Mouse (Mus musculus): ENCODE measurements around the gene Olfr91. TPM values are rescaled to one million over a fixed set of nuclear protein-coding genes. Genes with fewer than 3 reads are reported as not detected.

Olfr91 gene
- polyA plus RNA-seq, 1 experiment: not detected

DNA sequence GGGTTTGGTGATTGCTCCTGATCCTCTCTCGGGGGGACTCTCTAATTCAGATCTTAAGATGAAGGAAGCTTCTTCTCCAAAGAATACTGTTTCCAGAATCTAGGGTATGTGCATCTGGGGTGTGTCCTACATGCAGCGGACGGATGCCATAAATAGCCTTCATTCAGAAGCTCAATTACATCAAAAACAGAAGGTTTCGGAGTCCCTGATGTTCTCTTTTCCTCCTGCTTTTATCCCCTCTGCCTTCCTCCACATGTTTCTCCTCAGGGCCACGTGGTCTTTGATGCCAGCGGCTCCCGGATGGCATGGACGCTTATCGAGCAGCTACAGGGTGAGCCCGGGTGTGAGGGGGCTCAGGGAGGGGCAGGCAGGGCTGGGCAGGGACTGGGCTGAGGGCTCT, 35.0 kb downstream of the Olfr91 start:
- no peak for DNase-seq
- Histone ChIP-seq H3K36me3 (ENCODE audit: control insufficient read depth, insufficient read depth, low read length) (peaks cover 2% of the 10 kb centered on the region; the same call in 1 of the 2 replicates), H3K4me3 (ENCODE audit: insufficient read depth, low read depth, low read length) (no peak overlapping the region), H3K27ac (ENCODE audit: insufficient read depth, low read depth, low read length) (no peak overlapping the region), H3K27me3 (replicated peaks; ENCODE audit: control insufficient read depth, insufficient read depth, low read length) (no peaks in the 10 kb centered on the region), H3K4me1 (ENCODE audit: control insufficient read depth, insufficient read depth, low read length) (no peaks in the 10 kb centered on the region)
- 78% methylated on average over 10 of the region's 10 CpGs for WGBS
- no peak for TF ChIP-seq CTCF (conservative IDR thresholded peaks at IDR 0.05; ENCODE audit: insufficient read depth, insufficient read length, low read depth, low read length)
- no peak for TF ChIP-seq POLR2A (IDR thresholded peaks at IDR 0.05; ENCODE audit: low read depth, low read length)

DNA sequence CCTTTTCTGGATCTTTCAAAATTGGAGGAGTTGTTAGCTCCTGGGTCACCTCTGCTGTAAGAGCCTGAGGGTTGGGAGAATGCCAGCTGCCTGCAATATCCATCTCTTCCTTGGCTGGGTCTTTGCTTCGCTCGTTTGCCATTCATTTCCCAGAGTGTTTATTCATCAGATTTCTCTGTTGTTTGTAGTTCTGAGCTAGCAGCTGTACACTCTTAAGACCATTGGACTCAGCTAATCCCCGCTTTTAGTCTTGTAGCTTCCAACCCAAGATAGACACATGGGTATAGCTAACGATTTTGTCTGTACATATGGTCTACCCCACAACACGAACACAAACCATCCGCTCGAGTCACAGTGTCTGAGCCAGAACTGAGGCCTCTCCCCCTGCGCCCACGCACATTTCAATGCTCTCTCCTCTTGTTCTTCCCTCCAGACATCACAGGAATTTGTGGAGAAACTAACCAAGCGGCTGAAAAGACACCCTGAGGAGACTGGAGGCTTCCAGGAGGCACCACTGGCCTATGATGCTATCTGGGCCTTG, 35.9 kb downstream of the Olfr91 start:
- no peaks in the 10 kb centered on the region for H3K27me3 ChIP-seq (replicated peaks; ENCODE audit: control insufficient read depth, insufficient read depth, low read length)
- no peak for TF ChIP-seq CTCF (conservative IDR thresholded peaks at IDR 0.05; ENCODE audit: insufficient read depth, insufficient read length, low read depth, low read length)
- TF ChIP-seq POLR2A (IDR thresholded peaks at IDR 0.05; ENCODE audit: low read depth, low read length): no peak
- H3K4me1 ChIP-seq (ENCODE audit: control insufficient read depth, insufficient read depth, low read length): no peaks in the 10 kb centered on the region
- H3K27ac ChIP-seq (ENCODE audit: insufficient read depth, low read depth, low read length): no peak overlapping the region
- no peak for DNase-seq
- H3K36me3 ChIP-seq (ENCODE audit: control insufficient read depth, insufficient read depth, low read length): peaks cover 2% of the 10 kb centered on the region; the same call in 1 of the 2 replicates
- 91% methylated on average over 10 of the region's 10 CpGs for WGBS
- H3K4me3 ChIP-seq (ENCODE audit: insufficient read depth, low read depth, low read length): no peak overlapping the region

DNA sequence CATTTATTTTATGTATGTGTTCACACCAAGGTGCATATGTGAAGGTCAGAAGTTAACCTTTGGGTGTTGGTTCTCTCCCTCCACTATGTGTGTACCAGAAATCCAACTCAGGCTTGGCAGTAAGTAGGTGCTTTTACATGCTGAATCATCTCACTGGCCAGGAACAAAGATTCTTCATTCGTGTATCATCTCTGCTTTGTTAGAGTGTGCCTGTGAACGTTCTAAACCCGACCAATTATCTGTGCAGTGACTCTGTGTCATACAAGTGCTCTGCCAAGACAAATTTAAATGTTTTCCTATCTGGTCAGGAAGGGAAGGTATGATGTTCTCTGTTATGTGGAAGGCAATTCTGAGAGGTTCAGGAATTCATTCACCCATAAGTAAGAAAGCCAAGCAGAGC, 36.6 kb downstream of the Olfr91 start:
- H3K4me1 ChIP-seq (ENCODE audit: control insufficient read depth, insufficient read depth, low read length): no peaks in the 10 kb centered on the region
- H3K27ac ChIP-seq (ENCODE audit: insufficient read depth, low read depth, low read length): no peak overlapping the region
- 90% methylated on average over 3 of the region's 3 CpGs for WGBS
- no peaks in the 10 kb centered on the region for H3K27me3 ChIP-seq (replicated peaks; ENCODE audit: control insufficient read depth, insufficient read depth, low read length)
- H3K4me3 ChIP-seq (ENCODE audit: insufficient read depth, low read depth, low read length): no peak overlapping the region
- no peak for DNase-seq
- peaks cover 2% of the 10 kb centered on the region; the same call in 1 of the 2 replicates for H3K36me3 ChIP-seq (ENCODE audit: control insufficient read depth, insufficient read depth, low read length)
- TF ChIP-seq CTCF (conservative IDR thresholded peaks at IDR 0.05; ENCODE audit: insufficient read depth, insufficient read length, low read depth, low read length): no peak
- TF ChIP-seq POLR2A (IDR thresholded peaks at IDR 0.05; ENCODE audit: low read depth, low read length): no peak

- no peak overlapping the region for H3K27ac ChIP-seq (ENCODE audit: insufficient read depth, low read depth, low read length)
- TF ChIP-seq CTCF (conservative IDR thresholded peaks at IDR 0.05; ENCODE audit: insufficient read depth, insufficient read length, low read depth, low read length) (no peak), POLR2A (IDR thresholded peaks at IDR 0.05; ENCODE audit: low read depth, low read length) (no peak)
- WGBS: 92% methylated on average over 6 of the region's 6 CpGs
- H3K4me3 ChIP-seq (ENCODE audit: insufficient read depth, low read depth, low read length): no peak overlapping the region
- H3K27me3 ChIP-seq (replicated peaks; ENCODE audit: control insufficient read depth, insufficient read depth, low read length): no peaks in the 10 kb centered on the region
- DNase-seq: no peak
- H3K36me3 ChIP-seq (ENCODE audit: control insufficient read depth, insufficient read depth, low read length): no peaks in the 10 kb centered on the region; the same call in 1 of the 2 replicates
- H3K4me1 ChIP-seq (ENCODE audit: control insufficient read depth, insufficient read depth, low read length): no peaks in the 10 kb centered on the region
Measured at GRCm38 (mm10) chr17:37056957-37057356, 41.1 kb downstream of the Olfr91 start.

GRCm38 (mm10) chr17:37051745-37052144, 46.3 kb downstream of the Olfr91 start:
- Histone ChIP-seq H3K27ac (ENCODE audit: insufficient read depth, low read depth, low read length) (no peak overlapping the region), H3K36me3 (ENCODE audit: control insufficient read depth, insufficient read depth, low read length) (no peaks in the 10 kb centered on the region; the same call in 1 of the 2 replicates), H3K27me3 (replicated peaks; ENCODE audit: control insufficient read depth, insufficient read depth, low read length) (no peaks in the 10 kb centered on the region), H3K4me3 (ENCODE audit: insufficient read depth, low read depth, low read length) (no peak overlapping the region), H3K4me1 (ENCODE audit: control insufficient read depth, insufficient read depth, low read length) (no peaks in the 10 kb centered on the region; the same call in 1 of the 2 replicates)
- 67% methylated on average over 4 of the region's 4 CpGs for WGBS
- TF ChIP-seq POLR2A (IDR thresholded peaks at IDR 0.05; ENCODE audit: low read depth, low read length): no peak
- TF ChIP-seq CTCF (conservative IDR thresholded peaks at IDR 0.05; ENCODE audit: insufficient read depth, insufficient read length, low read depth, low read length): no peak
- no peak for DNase-seq

DNA sequence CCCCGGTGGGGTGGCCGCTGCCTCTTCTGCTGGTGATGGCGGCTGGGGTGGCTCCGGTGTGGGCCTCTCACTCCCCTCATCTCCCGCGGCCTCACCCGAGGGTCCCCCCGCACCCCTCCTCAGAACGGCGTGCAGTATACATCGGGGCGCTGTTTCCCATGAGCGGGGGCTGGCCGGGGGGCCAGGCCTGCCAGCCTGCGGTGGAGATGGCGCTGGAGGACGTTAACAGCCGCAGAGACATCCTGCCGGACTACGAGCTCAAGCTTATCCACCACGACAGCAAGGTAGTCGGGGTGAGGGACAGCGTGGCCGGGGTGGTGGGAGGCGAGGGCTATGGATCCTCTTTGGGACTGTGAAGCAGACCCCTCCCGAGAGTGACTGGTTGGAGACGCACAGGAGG, 47.2 kb downstream of the Olfr91 start:
- TF ChIP-seq POLR2A (IDR thresholded peaks at IDR 0.05; ENCODE audit: low read depth, low read length): no peak
- no peak for TF ChIP-seq CTCF (conservative IDR thresholded peaks at IDR 0.05; ENCODE audit: insufficient read depth, insufficient read length, low read depth, low read length)
- no peak overlapping the region for H3K27ac ChIP-seq (ENCODE audit: insufficient read depth, low read depth, low read length)
- no peaks in the 10 kb centered on the region; the same call in 1 of the 2 replicates for H3K36me3 ChIP-seq (ENCODE audit: control insufficient read depth, insufficient read depth, low read length)
- DNase-seq: no peak
- no peaks in the 10 kb centered on the region; the same call in 1 of the 2 replicates for H3K4me1 ChIP-seq (ENCODE audit: control insufficient read depth, insufficient read depth, low read length)
- WGBS: 26% methylated on average over 27 of the region's 27 CpGs
- H3K4me3 ChIP-seq (ENCODE audit: insufficient read depth, low read depth, low read length): peak overlapping the region; percentile 55; the same call in 1 of the 2 replicates
- no peaks in the 10 kb centered on the region for H3K27me3 ChIP-seq (replicated peaks; ENCODE audit: control insufficient read depth, insufficient read depth, low read length)

DNA sequence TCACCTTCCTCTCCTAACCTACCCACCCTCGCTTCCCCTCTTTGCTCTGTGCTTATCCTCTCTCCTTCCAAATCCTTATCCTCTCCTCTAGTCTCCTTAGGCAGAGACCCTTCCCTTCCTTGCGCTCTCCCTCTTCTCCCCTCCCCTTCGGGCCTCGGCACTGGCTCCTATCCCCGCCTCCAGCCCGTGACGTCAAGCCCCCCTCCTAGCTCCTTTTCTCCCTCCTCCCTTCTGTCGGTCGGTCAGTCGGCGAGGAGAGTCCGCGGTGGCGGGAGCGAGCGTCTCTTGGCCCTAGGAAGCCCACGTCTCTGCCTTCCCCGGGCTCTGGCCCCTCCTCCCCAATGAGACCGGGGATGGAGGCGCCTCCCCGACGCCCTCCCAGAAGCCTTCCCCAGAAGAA, 47.7 kb downstream of the Olfr91 start:
- Histone ChIP-seq H3K27me3 (replicated peaks; ENCODE audit: control insufficient read depth, insufficient read depth, low read length) (no peaks in the 10 kb centered on the region), H3K27ac (ENCODE audit: insufficient read depth, low read depth, low read length) (no peak overlapping the region), H3K4me3 (ENCODE audit: insufficient read depth, low read depth, low read length) (peak overlapping the region; percentile 55), H3K36me3 (ENCODE audit: control insufficient read depth, insufficient read depth, low read length) (no peaks in the 10 kb centered on the region; the same call in 1 of the 2 replicates), H3K4me1 (ENCODE audit: control insufficient read depth, insufficient read depth, low read length) (no peaks in the 10 kb centered on the region; the same call in 1 of the 2 replicates)
- TF ChIP-seq CTCF (conservative IDR thresholded peaks at IDR 0.05; ENCODE audit: insufficient read depth, insufficient read length, low read depth, low read length) (no peak), POLR2A (IDR thresholded peaks at IDR 0.05; ENCODE audit: low read depth, low read length) (peak; percentile 52)
- 5% methylated on average over 21 of the region's 22 CpGs for WGBS
- peak; percentile 78 for DNase-seq

All from kidney, adult 2 months (tissue).